Mouse (Mus musculus): ENCODE data around the gene Hyal2.

GRCm38 (mm10) chr9:107593101-107593976 is 25.6 kb downstream of the Hyal2 start:
- TF ChIP-seq CTCF (IDR thresholded peaks at IDR 0.05; ENCODE audit: low read depth): no peak
- no peak for TF ChIP-seq EP300 (IDR thresholded peaks at IDR 0.05; ENCODE audit: low read depth)

Measured in liver, postnatal 0 days (tissue).